Mouse (Mus musculus) cerebellum, adult 18-20 months (tissue): ENCODE data around the gene Maml2.

Experiments used
- DNase-seq, 2 experiments: peaks; one replicate each; pipeline ENCODE4 v3.0.0; 2021

Gene Maml2

GRCm38 (mm10) chr9:13536419-13537261 lies 238.9 kb downstream of the Maml2 start:
- DNase-seq: no peak

- no peak for DNase-seq
Observed at GRCm38 (mm10) chr9:13538200-13538599, 240.4 kb downstream of the Maml2 start.

DNA sequence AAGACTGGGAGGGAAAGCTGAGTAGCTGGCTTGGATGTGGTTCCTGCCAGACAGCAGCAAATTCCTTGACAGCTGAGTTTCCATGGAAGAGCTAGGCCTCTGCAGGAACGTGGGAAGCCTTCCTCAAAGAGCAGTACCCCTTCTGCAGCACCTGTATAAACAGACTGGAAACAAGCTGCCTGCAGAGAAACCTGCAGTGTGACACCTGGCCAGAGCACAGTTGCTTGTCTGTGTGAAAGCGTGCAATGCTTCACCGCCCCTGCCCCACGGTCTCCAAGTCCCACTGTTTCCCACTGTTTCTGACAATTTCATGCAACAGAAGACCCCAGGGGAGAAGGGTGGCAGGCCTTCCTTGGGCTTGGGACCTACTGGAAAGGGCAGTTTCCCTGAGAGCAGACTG lies 241.8 kb downstream of the Maml2 start:
- DNase-seq: no peak

GRCm38 (mm10) chr9:13540227-13540626 lies 242.5 kb downstream of the Maml2 start:
- DNase-seq: no peak

DNA sequence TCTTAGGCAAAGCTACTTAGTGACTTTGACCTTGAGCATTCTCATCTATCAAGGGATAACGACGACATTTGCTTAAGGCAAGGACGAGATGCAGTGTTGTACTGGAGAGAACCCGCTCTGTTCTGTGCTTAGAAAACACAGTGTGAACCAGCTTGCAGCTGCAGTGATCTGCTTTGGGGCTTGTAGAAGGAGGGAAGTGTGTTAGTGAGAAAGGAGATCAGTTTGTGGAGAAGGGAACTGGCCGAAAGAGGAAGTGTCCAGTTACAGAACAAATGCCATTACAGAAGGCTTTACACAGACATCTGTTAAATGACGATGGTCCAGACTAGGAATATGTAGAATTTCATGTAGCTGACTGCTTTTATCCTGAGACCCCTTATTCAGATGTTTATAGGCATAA lies 243.0 kb downstream of the Maml2 start:
- no peak for DNase-seq

DNA sequence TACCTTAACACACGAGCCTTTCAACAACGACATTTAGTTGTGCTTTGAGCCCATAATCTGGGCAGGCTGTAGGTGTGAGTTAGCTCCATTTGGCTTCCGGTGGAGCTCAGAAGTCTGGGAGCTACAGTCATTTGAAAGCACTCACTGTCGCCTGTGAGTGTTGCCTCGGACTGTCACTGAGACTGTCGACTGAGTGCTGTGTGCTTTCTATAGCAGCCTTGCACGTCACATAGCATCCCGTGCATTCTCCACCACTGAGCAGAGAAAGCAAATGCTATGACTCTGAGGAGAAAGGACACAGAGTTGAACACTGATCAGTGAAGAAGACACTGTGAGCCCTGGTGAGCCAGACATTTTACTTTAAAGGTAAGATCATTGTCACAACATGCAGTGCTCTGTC lies 245.4 kb downstream of the Maml2 start:
- no peak for DNase-seq

- no peak for DNase-seq
Observed at GRCm38 (mm10) chr9:13544133-13544532, 246.4 kb downstream of the Maml2 start.

- DNase-seq: no peak
Observed at GRCm38 (mm10) chr9:13545726-13546125, 248.0 kb downstream of the Maml2 start.

DNA sequence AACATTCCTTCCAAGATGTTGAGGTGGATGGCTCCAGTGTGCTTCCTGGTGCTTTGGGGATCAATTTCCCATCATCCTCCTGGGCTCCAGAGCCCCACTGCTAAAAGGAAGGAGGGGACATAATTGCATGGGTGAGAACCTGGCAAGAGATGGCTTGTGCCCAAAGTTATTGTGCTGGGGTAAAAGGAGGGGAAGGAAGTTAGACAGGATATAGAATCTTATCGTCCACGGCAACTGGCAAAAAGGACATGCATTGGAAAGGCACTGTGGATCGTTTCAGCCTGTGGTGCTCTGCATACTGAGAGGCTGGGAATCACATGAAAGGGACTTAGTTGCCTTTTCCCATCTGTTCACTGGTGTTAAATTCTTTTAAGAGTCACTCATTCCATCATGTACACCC lies 252.2 kb downstream of the Maml2 start:
- DNase-seq: no peak

DNA sequence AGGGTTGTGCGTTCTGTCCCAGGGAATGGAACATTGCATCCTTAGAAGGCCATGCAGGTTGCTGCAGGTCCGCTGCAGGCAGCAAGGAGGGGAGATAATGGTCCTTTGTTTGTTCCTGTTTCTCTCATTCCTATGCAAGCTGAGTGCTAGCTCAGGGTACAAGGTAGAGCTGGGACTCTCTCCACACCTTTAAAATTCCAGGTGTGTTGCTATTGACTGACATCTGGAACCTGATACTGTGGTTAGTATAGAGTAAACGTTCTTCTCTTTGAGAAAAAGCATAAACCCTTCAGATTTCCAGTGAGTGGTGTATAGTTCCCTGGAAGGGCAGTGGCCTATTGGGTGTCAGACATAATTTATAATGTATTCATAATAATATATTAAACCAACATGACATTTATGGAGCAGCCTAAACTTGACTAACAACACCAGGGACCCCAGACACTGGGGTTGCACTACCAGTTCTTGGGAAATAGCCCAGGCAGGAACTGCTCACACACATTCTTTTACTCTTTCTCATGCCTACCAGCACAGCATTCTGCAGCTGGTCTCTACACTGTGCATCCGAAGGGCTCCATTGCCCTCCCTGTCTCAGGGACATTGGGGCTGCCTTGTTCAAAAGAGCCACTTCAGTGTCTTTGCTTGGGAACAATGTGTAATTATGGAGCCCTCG lies 254.8 kb downstream of the Maml2 start:
- DNase-seq: no peak

GRCm38 (mm10) chr9:13554773-13555172 lies 257.0 kb downstream of the Maml2 start:
- DNase-seq: no peak

- no peak for DNase-seq
Observed at GRCm38 (mm10) chr9:13555973-13556481, 258.3 kb downstream of the Maml2 start.

DNA sequence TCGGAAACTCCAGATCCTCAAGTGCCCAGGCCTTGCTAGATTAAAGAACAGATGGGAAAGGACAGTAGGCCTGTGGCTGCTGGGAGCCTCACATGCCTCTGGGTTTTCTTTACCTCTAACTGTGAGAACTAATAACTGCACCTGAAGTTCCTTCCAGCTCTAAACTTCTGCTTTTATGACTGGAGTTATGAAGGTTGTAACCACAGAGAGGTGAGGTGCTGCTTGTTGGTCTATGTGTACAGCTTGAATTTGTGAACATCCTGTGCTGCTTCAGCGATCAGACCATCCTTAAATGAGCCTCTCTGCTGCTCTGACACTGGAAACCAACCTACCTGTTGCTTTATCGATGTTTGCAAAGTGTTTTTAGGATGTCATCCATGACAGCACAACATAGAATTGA lies 258.9 kb downstream of the Maml2 start:
- no peak for DNase-seq

DNA sequence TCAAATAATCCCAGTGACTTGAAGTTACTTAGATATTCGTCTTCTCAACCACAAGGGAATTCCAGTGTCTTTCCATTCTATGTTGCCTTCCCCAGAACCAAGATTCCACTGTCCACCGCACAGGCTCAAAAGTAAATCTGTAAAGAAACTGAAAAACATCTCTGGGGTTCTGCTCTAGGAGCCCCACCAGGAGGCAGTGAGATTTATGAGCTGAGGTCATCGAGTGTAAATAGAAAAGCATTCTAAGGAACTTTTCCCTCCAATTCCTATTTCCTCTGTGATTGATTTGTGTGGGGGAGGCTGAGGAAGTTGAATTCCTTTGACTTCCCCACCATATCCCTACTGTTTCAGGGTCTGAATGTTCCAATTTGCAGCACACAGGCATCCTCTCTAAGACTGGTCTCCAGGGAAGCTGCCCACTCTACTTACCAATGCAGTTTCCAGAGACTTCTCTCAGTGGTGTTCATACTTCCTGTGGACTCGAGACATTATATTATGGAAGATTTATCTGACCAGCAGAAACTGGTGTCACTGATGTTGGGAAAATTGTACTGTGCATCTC lies 261.1 kb downstream of the Maml2 start:
- DNase-seq: no peak

GRCm38 (mm10) chr9:13560651-13561050 lies 262.9 kb downstream of the Maml2 start:
- DNase-seq: no peak

GRCm38 (mm10) chr9:13561335-13561734 lies 263.6 kb downstream of the Maml2 start:
- no peak for DNase-seq

DNA sequence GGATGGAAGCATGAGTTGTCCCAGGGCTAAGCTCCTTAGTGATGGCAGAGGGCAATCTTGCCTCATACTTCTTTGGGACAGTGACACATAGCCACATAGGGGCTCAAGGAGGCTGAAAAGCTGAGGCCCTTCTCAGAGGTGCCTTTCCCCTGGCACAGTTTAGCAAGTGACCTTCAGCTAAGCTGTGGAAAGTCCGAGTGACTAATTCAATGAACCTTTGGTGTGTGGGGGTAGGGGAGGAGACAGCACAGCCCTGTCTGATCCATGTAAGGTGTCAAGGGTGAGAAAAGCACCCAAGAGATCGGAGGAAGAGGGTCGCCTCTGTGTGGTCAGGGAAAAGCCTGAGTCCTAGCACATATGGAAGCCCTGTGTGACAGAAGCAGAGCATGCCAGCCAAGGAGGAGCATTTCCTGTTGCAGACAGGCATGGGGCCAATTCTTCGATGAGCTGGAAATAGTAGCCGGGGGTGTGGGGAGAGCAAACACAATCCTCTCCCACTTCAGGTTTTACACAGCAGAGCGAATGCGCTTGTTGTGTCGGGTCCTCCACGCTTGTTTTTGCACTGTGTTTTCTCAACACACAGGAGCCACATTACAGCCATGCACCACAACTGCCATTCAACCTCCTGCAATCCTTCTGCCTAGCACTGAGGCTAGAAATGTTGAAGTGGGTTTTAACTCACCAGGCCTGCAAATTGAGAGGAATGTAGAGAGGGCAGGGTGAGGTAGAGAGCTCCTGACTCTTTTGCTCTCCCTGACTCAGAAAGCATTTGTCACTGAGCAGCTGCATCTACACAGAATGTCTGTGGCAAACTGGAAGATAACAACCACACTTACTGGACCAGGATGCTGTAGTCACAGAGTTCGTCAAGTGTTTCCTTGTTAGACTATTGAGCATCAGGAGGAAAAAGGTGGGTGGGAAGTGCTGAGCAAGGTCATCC lies 266.0 kb downstream of the Maml2 start:
- DNase-seq: peak; percentile 90 to 93

- no peak for DNase-seq
Observed at GRCm38 (mm10) chr9:13565343-13566019, 267.7 kb downstream of the Maml2 start.

- DNase-seq: peak; percentile 58
Observed at GRCm38 (mm10) chr9:13566154-13566885, 268.6 kb downstream of the Maml2 start.

DNA sequence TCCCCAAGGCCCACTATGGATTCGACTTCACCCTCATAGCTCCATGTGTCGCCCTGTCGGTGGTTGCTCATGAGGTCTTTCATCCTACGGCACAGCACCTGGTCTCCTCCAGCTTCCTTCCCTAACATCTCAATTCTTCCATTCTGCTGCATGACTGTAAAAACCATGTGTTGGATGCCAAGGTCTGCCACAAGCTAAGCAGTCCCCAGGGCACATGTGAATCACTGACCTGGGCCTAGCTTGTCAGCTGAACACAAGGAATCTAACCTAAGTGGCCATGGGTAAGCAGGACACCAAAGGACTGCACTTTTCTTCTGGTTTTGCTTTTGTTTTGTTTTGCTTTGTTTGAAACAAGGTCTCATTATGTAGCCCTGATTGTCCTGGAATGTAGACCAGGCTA lies 271.3 kb downstream of the Maml2 start:
- no peak for DNase-seq

DNA sequence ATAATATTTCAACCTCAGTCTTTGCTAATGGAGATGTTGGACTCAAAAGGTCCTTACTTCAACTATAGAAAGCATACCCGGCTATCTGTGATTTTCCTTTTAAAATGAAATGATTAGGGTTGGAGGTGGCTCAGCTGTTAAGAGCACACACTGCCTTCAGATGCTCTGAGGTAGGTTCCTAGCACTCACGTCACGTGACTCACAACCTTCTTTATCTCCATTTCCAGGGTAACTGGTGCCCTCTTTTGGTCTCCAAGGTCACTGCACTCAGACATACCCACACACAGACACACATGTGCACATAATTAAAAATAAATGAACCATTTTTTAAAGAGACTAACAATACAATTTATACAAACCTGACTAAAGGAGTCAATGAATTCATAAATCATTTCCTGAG lies 275.1 kb downstream of the Maml2 start:
- no peak for DNase-seq
